Mouse (Mus musculus): ENCODE measurements around the gene Ccdc88a.

- TF ChIP-seq EP300 (IDR thresholded peaks at IDR 0.05; ENCODE audit: insufficient read depth, low read depth, low read length) (no peak), POLR2A (IDR thresholded peaks at IDR 0.05; ENCODE audit: insufficient read depth, low read length) (no peak)
Measured at GRCm38 (mm10) chr11:29344891-29345657, 28.4 kb upstream of the Ccdc88a start.

Measured in ES-Bruce4 (cell line).